Mouse (Mus musculus) liver, postnatal 0 days (tissue): ENCODE results near the gene Tmem132e.

Source experiments
- CTCF ChIP-seq: sonication (generic); IDR thresholded peaks from 2 replicates; pipeline ENCODE4 v1.5.1; 2016; ENCODE audit warnings: antibody characterized with exemption, low read depth
- EP300 ChIP-seq: IDR thresholded peaks from 2 replicates; pipeline ENCODE4 v1.6.1; 2016; ENCODE audit warnings: antibody characterized with exemption, low read depth, mild to moderate bottlenecking

GRCm38 (mm10) chr11:82448485-82448884, 59.8 kb downstream of the Tmem132e start:
- TF ChIP-seq CTCF (no peak), EP300 (no peak)
